Mouse (Mus musculus) myocyte (in vitro differentiated cells): ENCODE measurements around the gene Ndufv1. TPM values are rescaled to one million over a fixed set of nuclear protein-coding genes. Genes with fewer than 3 reads are reported as not detected.
"Not testable (repeated sequence)": the region's sequence is repeated elsewhere in the genome, so short reads cannot be mapped to it uniquely, and the experiment has no call there.

Source experiments
- H3K27me3 ChIP-seq: one replicate; pipeline ENCODE4 v1.6.1; 2011; ENCODE audit not compliant: control insufficient read depth, insufficient read depth, insufficient read length
- H3K36me3 ChIP-seq: one replicate; pipeline ENCODE4 v1.6.1; 2011; ENCODE audit not compliant: control insufficient read depth, insufficient read depth
- H3K4me2 ChIP-seq: one replicate; pipeline ENCODE4 v1.6.1; 2011; ENCODE audit warnings: low read depth, control low read depth
- H3K4me3 ChIP-seq: one replicate; pipeline ENCODE4 v1.5.1; 2011; ENCODE audit warnings: mild to moderate bottlenecking, control low read depth, moderate library complexity
- H3K79me2 ChIP-seq: one replicate; pipeline ENCODE4 v1.6.1; 2011; ENCODE audit not compliant: control insufficient read depth, insufficient read depth
- H3ac ChIP-seq: one replicate; pipeline ENCODE4 v1.6.1; 2011; ENCODE audit not compliant: control insufficient read depth, insufficient read length
- CEBPB ChIP-seq: IDR thresholded peaks from 2 replicates; pipeline ENCODE4 v1.6.1; 2011; ENCODE audit warnings: mild to moderate bottlenecking, moderate library complexity; ENCODE audit not compliant: poor library complexity, insufficient read depth, severe bottlenecking
- E2F4 ChIP-seq: IDR thresholded peaks from one replicate; pipeline ENCODE4 v1.6.1; 2011; ENCODE audit warnings: mild to moderate bottlenecking, control low read depth, moderate library complexity; ENCODE audit not compliant: insufficient read depth
- MAX ChIP-seq: IDR thresholded peaks from one replicate; pipeline ENCODE4 v1.6.1; 2011; ENCODE audit warnings: low read depth, mild to moderate bottlenecking, control low read depth
- MYOD1 ChIP-seq, 3 experiments: IDR thresholded peaks; one replicate each; pipeline ENCODE4 v1.6.1; 2011; ENCODE audit warnings: control low read depth in 2 of 3, low read depth in 2 of 3, mild to moderate bottlenecking in 2 of 3, moderate library complexity in 1 of 3; ENCODE audit not compliant: insufficient read length in 2 of 3, control insufficient read depth in 1 of 3
- MYOG ChIP-seq, 3 experiments: IDR thresholded peaks; one replicate each; pipeline ENCODE4 v1.6.1; 2011; ENCODE audit warnings: control low read depth in 2 of 3, low read depth in 2 of 3, mild to moderate bottlenecking in 2 of 3; ENCODE audit not compliant: insufficient read length in 2 of 3, control insufficient read depth in 1 of 3, insufficient read depth in 1 of 3
- POLR2A ChIP-seq: IDR thresholded peaks from one replicate; pipeline ENCODE4 v1.6.1; 2011; ENCODE audit warnings: low read depth, mild to moderate bottlenecking, control low read depth, moderate library complexity; ENCODE audit not compliant: insufficient read length
- POLR2AphosphoS2 ChIP-seq: IDR thresholded peaks from one replicate; pipeline ENCODE4 v1.6.1; 2011; ENCODE audit warnings: low read depth, control low read depth; ENCODE audit not compliant: insufficient read length
- REST ChIP-seq: IDR thresholded peaks from one replicate; pipeline ENCODE4 v1.6.1; 2011; ENCODE audit warnings: mild to moderate bottlenecking, control low read depth, moderate library complexity; ENCODE audit not compliant: insufficient read depth, insufficient read length
- SRF ChIP-seq: IDR thresholded peaks from one replicate; pipeline ENCODE4 v1.6.1; 2011; ENCODE audit warnings: low read depth; ENCODE audit not compliant: control insufficient read depth, insufficient read length
- TCF12 ChIP-seq: IDR thresholded peaks from one replicate; pipeline ENCODE4 v1.6.1; 2011; ENCODE audit warnings: mild to moderate bottlenecking, control low read depth; ENCODE audit not compliant: poor library complexity, insufficient read depth, severe bottlenecking
- TCF3 ChIP-seq: IDR thresholded peaks from one replicate; pipeline ENCODE4 v1.6.1; 2011; ENCODE audit warnings: low read depth, control low read depth; ENCODE audit not compliant: insufficient read length
- USF1 ChIP-seq: IDR thresholded peaks from one replicate; pipeline ENCODE4 v1.6.1; 2011; ENCODE audit warnings: low read depth, mild to moderate bottlenecking, control low read depth, moderate library complexity
- polyA plus RNA-seq: library from polyadenylated mRNA; unstranded; fragments of >200 nt; fragmentation: generic; extraction: Trizol; gene quantifications from one replicate; pipeline ENCODE4 v1.2.1, GENCODE M21; 2012; ENCODE audit warnings: missing spikeins

The Ndufv1 gene
- polyA plus RNA-seq, 1 experiment = 405 TPM

DNA sequence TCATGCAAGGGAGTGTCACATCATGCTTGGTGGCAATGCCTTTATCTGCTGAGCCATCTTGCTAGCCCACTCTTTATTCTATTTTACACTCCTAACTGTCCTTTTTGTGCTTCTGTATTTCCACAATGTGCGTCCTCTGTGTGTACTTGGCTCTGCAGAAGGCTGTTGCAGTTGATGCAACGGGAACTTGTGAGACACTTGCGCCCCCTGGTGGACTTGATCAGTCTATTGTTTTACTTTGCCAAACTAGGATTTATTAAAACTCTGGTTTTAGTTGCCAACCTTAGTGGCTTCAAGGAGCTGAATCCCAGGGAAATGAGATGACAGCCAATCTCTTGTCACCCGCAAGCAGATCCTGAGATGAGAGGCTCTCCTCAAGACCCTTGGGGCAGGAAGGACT lies 35.3 kb upstream of the Ndufv1 start:
- no peak overlapping the region for H3ac ChIP-seq
- H3K79me2 ChIP-seq = no peaks in the 10 kb centered on the region
- no peak overlapping the region for H3K4me2 ChIP-seq
- TF ChIP-seq TCF12 = no peak
- no peak for TF ChIP-seq E2F4
- no peak for TF ChIP-seq SRF
- TF ChIP-seq CEBPB = no peak
- TF ChIP-seq POLR2A = no peak
- no peak for TF ChIP-seq USF1
- TF ChIP-seq MAX = no peak
- no peak for TF ChIP-seq MYOG (IDR thresholded peaks at IDR 0.05; ENCODE audit: control insufficient read depth in 1 of 3, insufficient read depth in 1 of 3, insufficient read length in 2 of 3, low read depth in 2 of 3)
- TF ChIP-seq TCF3 = no peak
- TF ChIP-seq MYOD1 (IDR thresholded peaks at IDR 0.05; ENCODE audit: control insufficient read depth in 1 of 3, insufficient read length in 2 of 3, low read depth in 2 of 3) = no peak
- TF ChIP-seq POLR2AphosphoS2 = no peak
- TF ChIP-seq REST = no peak
- no peaks in the 10 kb centered on the region for H3K27me3 ChIP-seq
- no peaks in the 10 kb centered on the region for H3K36me3 ChIP-seq
- H3K4me3 ChIP-seq = no peak overlapping the region

DNA sequence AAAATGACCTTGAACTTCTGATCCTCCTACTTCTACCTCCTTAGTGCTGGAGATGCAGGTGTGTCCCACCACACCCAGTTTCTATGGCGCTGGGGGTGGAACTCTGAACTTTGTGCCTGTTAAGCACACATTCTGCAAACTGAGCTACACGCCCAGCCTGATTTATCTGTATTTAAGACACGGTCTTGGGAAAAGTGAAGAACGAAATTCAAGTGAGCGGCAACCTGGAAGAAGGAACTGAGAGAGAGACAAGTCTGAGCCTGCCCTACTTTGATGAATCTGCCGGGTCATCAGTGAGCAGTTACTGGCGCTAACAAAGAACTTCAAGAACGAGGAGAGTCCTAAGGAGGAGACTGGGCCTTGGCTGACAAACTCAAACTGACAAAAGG lies 34.3 kb upstream of the Ndufv1 start:
- TF ChIP-seq USF1 (no peak), E2F4 (no peak), CEBPB (no peak), SRF (no peak), MAX (no peak), TCF12 (no peak), TCF3 (no peak), MYOG (IDR thresholded peaks at IDR 0.05; ENCODE audit: control insufficient read depth in 1 of 3, insufficient read depth in 1 of 3, insufficient read length in 2 of 3, low read depth in 2 of 3) (no peak), MYOD1 (IDR thresholded peaks at IDR 0.05; ENCODE audit: control insufficient read depth in 1 of 3, insufficient read length in 2 of 3, low read depth in 2 of 3) (no peak), POLR2A (no peak), POLR2AphosphoS2 (no peak), REST (no peak)
- Histone ChIP-seq H3K4me2 (no peak overlapping the region), H3K4me3 (no peak overlapping the region), H3K36me3 (no peaks in the 10 kb centered on the region), H3K27me3 (no peaks in the 10 kb centered on the region), H3ac (no peak overlapping the region), H3K79me2 (no peaks in the 10 kb centered on the region)

DNA sequence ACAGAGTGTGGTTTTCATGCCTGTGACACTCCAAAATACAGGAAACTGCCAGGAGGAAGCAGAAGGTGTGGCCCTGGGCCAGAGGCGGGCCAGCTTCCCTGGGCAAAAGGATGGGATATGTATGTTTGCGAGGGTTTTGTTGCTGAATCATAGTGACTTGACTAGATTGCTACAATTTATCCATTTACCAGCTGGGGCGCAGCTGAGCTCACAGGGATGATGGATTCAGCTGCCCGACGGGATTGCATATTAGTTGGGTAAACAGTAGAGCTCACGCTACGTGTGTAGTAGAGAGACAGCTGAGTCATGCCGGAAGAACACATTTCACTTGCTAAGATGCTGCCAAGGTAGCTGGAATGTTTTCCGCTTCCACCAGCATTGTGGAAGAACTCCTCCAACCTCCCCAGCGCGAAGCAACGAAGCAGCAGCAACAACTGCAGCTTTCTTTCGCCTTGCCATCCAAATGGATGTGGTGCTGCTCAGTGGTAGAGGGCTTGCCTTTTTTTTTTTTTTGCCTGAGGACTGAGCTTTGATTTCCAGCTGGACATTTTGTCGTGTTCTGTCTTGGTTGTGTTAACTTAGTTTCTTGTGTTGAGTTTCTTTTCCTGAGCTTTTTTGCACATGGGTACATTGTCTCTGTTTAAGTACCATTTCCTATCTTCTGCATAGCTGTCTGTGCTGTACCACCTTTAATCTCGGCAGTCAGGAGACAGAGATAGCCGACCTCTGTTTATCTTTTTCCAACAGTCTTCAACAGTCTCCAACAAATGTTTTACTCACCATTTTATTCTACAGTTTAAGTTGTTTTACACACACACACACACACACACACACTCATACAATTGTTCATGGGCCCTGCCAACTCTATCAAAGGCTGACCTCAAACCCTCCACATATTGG lies 33.6 kb upstream of the Ndufv1 start, which contains the start of gene Gstp2:
TSS of gene Gstp2 (minus strand) at position 58 of the 900 bp plus-strand sequence.
- Histone ChIP-seq H3K4me3 (no peak within 1 kb of the TSS), H3K4me2 (peak within 1 kb of the TSS; percentile 48)
- no peak for TF ChIP-seq REST
- no peak for TF ChIP-seq POLR2AphosphoS2
- peak in 1 of 3 experiments; percentile 67 for TF ChIP-seq MYOD1 (IDR thresholded peaks at IDR 0.05; ENCODE audit: control insufficient read depth in 1 of 3, insufficient read length in 2 of 3, low read depth in 2 of 3)
- TF ChIP-seq MYOG (IDR thresholded peaks at IDR 0.05; ENCODE audit: control insufficient read depth in 1 of 3, insufficient read depth in 1 of 3, insufficient read length in 2 of 3, low read depth in 2 of 3) = peak in 1 of 3 experiments; percentile 21
- TF ChIP-seq POLR2A = peak; percentile 31
- 0 out of 2 replicates have a peak, but pooled peaks have one; percentile 20 for TF ChIP-seq CEBPB

DNA sequence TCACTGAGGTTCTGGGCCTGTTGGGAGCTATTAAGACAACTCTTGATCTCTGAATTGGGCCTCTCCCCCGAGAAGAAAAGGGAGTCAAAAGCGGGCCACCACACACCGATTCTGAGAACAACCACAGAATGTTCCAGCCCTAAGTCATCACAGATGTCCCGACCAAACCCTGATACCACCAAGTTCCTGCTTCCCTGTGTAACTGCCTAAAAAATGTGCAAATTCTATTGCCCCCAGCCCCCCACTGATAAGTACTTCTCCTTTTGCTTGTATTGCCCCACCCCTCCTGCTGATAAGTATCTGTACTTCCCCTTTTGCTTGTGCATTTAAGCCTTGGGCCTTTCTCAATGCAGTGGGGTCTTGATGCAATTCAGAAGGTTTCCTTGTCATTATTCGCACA lies 31.5 kb upstream of the Ndufv1 start:
- not testable (repeated sequence) for H3ac ChIP-seq, H3K36me3 ChIP-seq, H3K79me2 ChIP-seq, H3K4me3 ChIP-seq, H3K27me3 ChIP-seq, H3K4me2 ChIP-seq

More for the DNA sequence above, 33.6 kb upstream of the Ndufv1 start, which contains the start of gene Gstp2:
- no peaks in the 10 kb centered on the region for H3K79me2 ChIP-seq
- no peak within 1 kb of the TSS for H3ac ChIP-seq
- H3K27me3 ChIP-seq = no peaks in the 10 kb centered on the region
- no peaks in the 10 kb centered on the region for H3K36me3 ChIP-seq

DNA sequence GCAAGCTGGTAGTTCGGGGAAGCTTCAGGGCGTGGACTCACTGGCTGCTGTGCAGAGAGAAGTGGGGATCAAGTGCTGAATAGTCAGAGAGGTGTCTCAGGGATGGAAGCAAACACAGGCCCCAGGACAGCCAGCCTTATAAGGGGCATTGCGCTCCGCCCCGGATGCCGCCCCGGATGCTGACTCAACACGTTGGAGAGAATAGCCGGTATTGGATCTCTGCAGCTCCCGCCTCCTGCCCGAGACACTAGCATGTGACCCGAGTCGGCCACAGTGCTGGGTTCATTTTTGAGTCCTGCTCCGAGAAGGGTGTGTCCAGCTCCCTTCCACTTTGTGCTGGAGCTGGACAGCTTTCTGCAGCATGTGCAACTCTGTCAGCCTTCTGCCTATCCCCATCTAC lies 29.5 kb upstream of the Ndufv1 start:
- peaks cover 4% of the 10 kb centered on the region for H3K79me2 ChIP-seq
- no peak for TF ChIP-seq MAX
- no peak for TF ChIP-seq E2F4
- TF ChIP-seq MYOG (IDR thresholded peaks at IDR 0.05; ENCODE audit: control insufficient read depth in 1 of 3, insufficient read depth in 1 of 3, insufficient read length in 2 of 3, low read depth in 2 of 3) = no peak
- no peak for TF ChIP-seq TCF12
- no peak for TF ChIP-seq SRF
- TF ChIP-seq REST = no peak
- TF ChIP-seq MYOD1 (IDR thresholded peaks at IDR 0.05; ENCODE audit: control insufficient read depth in 1 of 3, insufficient read length in 2 of 3, low read depth in 2 of 3) = no peak
- no peak for TF ChIP-seq POLR2AphosphoS2
- no peak for TF ChIP-seq POLR2A
- TF ChIP-seq TCF3 = no peak
- no peak for TF ChIP-seq USF1
- no peak for TF ChIP-seq CEBPB
- H3K27me3 ChIP-seq = no peaks in the 10 kb centered on the region
- H3K36me3 ChIP-seq = no peaks in the 10 kb centered on the region
- peak overlapping the region; percentile 50 for H3K4me2 ChIP-seq
- no peak overlapping the region for H3K4me3 ChIP-seq
- no peak overlapping the region for H3ac ChIP-seq

DNA sequence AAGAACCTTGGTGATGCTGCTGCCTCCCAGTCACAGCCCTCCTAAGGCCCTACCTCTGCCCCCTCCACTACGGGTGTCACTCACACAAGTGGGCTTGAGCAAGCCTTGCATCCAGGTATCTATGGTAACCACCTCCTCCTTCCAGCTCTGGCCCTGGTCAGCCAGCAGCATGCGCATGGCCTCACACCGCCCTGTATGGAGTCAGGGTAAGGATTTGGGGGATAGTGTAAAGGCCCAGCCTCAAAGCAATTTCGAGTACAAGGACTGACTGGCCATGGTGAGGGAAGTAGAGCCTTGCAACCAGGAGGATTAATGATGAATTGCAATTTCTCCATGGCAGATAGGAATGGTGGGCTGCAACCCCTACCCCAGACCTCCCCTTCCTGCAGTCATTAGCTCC lies 28.9 kb upstream of the Ndufv1 start:
- H3K79me2 ChIP-seq, H3K4me3 ChIP-seq: not testable (repeated sequence)

DNA sequence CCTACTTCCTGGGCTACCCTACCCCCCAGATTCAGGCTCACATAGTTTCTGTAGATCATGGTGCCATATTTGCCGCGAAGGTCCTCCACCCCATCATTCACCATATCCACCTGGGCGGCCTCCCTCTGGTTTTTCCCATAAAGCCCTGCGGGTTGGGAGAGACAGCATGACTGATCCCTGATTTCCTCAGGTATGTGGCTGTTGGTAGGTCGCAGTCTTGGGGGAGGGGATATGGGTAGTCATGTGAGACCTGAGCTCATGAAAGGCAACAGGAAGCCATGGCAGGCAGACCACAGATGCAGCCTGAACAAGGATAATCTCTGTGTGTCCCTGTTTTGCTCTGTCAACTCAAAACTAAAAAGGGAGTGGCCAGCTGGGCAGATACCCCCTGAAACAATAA lies 28.3 kb upstream of the Ndufv1 start:
- H3K4me2 ChIP-seq, H3ac ChIP-seq, H3K79me2 ChIP-seq, H3K27me3 ChIP-seq, H3K4me3 ChIP-seq, H3K36me3 ChIP-seq: not testable (repeated sequence)

More for the DNA sequence above, 28.9 kb upstream of the Ndufv1 start:
- not testable (repeated sequence) for H3K36me3 ChIP-seq, H3ac ChIP-seq, H3K27me3 ChIP-seq, H3K4me2 ChIP-seq
